Mouse (Mus musculus) right cerebral cortex, postnatal 14 days (tissue): ENCODE measurements around the gene Pgp.
A peak's percentile ranks its signal among the peaks of the same experiment; 100 is the strongest.
"Not testable (repeated sequence)": the region's sequence is repeated elsewhere in the genome, so short reads cannot be mapped to it uniquely, and the experiment has no call there.

Experiments used
- DNase-seq: peaks from one replicate; pipeline ENCODE4 v3.0.0; 2022

Gene Pgp

DNA sequence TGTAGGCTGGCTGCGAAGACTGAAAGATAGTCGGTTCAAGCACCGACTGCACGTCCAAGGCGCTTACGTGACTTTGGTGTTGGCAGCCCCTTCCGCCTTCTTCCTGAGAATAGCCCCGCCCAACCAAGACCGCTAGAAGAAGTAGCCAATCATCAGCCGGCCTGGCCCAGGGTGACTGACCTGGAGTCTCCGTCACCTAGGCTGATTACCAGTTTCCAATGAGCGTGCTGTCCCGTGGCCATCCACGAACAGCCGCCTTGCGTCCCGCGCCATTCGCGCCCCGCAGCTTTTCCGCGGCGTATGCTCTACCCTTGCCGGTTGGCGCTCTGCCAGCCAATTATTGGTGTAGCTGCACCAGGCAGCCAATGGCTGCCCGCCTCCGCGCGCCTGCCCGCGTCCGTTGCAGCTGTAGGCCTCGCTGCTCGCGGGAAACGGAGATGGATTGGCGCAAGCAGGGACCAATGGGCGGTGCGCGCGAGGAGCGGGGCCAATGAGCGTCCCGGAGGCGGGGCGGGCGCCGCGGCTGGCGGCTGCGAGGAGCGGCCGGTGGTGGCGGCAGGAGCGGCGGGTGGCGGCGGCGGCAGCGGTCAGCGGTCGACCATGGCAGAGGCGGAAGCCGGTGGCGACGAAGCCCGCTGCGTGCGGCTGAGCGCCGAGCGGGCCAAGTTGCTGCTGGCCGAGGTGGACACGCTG is at the start of gene Pgp, which contains the start of gene E4f1:
Gene Pgp (plus strand): TSS at position 483 of the 693 bp plus-strand sequence.
Gene E4f1 (minus strand): TSS at position 404 of the 693 bp plus-strand sequence.
- DNase-seq = peak; percentile 100

DNA sequence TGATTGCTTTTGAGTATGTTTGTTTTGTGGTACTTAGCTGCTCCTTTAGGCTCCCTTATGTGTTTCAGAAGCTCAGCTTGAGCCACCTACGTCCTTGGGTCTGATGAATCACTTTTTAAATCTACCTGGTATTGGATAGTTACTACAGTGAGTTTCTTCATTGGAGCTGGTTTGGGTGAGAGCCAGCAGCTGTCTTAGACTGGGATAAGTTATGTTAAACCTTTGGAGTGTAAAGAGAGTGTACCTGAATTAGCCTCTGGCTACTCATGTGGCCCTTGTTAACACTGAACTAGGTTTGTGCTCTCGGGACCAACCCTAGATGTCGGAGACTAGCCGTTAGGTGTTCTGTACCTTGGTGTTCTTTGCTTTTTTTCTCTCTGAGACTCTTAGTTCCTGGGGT is 47.1 kb upstream of the Pgp start:
- DNase-seq = no peak

DNA sequence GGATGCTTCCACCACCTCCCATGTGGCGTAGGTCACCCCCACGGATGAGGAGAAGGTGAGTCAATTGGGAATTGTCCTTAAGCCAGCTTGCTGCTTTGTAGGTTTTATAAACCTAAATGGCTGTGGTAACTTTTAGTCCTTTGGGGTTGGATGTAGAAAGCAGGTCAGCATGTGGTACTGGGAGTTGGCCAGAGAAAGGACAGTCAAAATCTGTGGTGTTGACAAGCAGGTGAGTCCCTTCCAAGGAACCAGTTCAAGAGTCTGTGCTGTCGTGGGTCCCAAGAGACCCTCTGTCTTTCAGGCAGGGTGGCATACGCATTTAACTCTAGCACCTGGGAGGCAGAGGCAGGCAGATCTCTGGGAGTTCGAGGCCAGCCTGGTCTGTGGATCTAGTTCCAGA is 45.7 kb upstream of the Pgp start:
- no peak for DNase-seq

DNA sequence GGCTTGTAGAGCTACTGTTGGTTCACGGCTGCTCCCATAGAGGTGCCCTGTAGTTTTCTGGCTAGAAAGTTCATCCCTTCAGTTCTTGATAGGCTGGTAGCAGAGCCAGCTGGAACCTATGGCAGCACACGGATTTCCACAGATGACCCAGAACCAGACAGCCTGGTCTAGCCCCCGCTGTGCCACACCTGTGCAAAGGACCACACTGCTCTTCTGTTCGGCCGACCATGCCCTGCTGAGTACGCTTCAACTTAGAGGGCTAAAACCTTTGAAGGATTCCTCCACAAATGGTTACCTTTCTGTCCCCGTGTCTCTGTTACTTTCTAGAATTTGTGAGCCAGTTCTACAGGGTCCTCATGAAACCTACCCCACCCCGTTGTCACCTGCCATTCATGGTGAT is 44.9 kb upstream of the Pgp start:
- DNase-seq = not testable (repeated sequence)

DNA sequence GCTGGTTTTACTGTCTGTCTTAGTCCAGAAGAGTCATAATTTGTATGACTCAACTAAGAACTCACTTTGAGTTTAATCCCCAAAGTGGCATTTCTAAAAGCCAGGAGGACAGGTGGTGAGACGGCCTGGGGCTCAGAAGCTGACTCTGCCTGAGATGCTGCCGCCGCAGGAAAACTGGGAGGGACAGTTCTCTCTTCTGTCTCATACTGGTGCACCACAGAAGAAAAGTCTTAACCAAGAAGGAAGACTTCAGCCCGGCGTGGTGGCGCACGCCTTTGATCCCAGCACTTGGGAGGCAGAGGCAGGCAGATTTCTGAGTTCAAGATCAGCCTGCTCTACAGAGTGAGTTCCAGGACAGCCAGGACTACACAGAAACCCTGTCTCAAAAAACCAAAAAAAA is 44.3 kb upstream of the Pgp start:
- DNase-seq = no peak

DNA sequence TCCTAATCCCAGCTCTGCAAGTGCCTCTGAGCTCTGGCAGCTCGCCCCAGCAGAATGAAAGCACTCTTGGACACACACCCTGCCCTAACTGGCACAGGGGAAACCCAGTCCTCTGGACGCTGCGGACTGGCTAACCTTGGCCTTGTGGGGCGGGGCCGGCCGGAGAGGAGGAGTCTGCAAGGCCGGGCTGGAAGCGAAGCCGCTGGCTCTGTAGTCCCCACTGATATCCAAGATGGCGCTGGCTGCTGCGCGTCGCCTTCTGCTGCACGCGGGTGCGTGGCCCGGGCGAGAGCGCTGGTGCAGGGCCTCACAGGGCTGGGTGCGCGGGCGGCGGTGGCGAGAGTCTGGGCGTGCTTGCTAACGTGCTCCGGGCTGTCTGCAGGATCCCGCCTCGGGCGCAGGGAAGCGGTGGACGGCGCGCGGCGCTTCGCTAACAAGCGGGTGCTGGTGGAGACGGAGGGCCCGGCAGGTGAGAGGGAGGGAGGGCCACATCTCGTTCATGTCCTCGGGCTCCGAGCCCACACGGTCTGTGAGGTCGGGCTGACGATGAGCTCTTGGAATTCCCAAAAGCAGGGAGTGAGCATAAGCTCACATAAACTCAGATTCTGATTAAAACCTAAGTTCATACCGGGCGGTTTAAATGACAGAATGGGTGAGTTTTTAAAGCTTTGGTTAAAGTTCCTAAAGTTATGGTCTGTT is 43.6 kb upstream of the Pgp start, which contains the start of gene Eci1:
Gene Eci1 (plus strand): TSS at position 171 of the 699 bp plus-strand sequence.
- DNase-seq = peak; percentile 84

DNA sequence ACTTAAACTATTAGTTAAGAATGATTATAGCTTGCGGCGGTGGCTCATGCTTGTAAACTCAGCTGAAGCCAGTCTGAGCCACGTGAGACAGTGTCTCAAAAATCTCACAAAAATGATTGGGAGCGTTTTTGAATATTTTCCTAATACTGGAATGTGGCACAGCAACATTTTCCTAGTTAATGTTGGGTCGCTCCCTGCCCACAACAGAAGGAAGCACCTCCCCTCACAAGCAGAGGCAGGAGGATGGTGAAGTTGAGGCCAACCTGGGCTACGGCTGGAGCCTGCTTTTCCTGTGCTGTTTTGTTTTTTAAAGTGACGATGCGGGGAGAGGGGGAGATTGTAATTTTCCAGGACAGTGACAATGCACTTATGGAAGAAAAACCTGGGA is 43.0 kb upstream of the Pgp start:
- no peak for DNase-seq

DNA sequence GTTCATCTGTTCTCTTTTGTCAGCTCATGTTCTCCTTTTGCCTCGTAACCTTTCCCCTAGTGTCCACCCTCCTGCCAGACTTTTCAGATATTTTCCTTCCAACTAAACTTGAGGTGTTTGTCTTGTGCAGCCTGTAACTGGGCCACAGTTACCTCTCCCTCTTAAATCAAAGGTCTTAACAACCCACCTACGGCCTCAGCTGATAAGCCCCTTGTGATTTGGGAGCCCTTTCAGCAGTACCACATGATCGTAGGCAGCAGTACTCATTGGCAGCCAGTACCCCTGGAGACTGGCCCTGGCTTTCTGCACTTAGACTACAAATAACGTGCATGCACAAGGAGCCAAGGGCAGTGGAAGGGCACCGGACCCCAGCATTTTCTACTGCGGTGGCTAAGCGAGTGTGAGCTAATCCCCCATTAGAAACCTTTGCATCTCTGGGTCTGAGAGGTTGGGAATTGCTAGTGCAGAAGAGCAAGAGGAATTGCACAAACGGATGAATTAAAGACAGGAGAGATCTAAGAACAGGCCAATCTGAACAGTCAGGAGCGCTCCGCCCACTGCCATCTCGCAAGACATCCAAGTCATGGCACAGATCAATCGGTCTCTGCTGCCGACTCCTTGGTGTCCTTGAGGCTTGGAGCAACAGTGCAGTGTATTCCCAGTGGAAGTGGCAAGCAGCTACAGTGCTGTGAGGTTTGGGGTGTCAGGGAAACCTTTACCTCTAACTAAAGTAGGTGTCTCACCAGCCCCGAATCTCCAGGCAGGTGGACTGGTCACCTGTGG is 40.8 kb upstream of the Pgp start:
- DNase-seq = no peak

DNA sequence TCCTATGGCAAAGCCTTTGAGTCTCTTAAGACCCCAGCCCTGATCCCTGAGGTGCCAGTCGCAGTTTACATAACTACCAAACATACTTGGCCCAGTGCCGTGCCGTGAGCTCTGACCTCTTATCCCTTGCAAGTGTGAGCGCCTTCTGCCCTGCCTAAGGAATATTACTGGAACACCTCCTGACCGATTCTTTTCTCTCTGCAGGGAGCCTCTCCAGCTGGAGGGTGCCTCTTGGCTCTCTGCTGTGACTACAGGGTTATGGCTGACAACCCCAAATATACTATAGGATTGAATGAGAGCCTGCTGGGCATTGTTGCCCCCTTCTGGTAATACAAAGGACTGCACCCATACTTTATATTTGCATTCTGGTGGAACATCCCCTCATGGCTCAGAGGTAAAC is 33.2 kb upstream of the Pgp start:
- DNase-seq = no peak

DNA sequence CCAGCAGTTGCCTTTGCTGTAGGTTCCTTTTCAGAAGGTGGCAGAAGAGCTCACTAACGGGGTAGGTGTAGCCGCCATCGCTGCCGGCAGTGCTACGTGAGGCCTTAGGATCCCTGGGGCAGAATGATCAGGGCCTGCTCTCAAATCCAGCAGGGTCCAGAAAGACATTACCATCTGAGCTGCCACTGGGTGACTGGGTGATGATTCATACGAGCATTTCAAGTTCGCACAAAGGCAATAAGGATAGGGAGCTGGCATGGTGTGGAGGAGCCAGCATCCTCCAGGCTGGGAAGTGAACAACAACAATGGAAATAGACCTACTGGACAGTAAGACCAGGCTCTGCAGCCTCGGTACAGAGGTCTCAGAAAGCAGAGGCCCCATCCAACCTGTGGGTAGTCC is 29.8 kb upstream of the Pgp start:
- no peak for DNase-seq

DNA sequence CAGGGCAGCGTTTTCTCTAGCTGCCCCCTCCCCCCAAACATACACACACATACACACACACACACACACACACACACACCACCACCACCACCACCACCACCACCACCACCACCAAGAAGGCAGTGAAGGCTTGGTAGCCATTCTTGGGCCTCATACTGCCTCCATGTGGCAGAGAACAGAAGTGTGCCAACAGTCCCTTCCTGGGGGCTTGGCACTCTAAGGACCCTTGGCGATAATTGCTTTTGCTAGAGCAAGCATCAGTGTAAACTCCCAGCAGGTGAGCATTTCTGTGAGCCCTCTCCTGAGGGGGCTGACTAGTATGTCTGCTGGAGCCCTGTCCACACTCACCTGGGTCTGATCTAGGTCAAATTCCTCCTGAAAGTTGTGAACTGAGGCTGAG is 29.0 kb upstream of the Pgp start:
- DNase-seq = no peak

DNA sequence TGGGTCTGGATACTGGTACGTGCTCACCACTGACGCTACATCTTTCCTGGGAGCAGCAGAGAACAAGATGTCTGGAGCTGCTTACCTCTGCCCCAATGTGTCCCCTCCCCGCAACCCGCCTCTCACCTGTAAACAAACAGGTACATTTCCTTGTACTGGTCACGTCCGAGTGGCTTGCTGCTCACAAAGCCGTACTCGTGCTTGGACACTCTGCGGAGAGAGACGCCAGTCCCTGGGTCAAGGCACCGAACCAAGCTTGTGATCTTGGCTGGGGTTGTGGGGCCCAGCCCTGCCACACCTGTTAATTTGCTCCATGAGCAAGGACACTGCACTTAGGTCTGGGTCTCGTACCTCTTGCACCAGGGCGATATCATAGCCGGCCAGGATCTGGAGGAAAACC is 28.1 kb upstream of the Pgp start:
- no peak for DNase-seq

DNA sequence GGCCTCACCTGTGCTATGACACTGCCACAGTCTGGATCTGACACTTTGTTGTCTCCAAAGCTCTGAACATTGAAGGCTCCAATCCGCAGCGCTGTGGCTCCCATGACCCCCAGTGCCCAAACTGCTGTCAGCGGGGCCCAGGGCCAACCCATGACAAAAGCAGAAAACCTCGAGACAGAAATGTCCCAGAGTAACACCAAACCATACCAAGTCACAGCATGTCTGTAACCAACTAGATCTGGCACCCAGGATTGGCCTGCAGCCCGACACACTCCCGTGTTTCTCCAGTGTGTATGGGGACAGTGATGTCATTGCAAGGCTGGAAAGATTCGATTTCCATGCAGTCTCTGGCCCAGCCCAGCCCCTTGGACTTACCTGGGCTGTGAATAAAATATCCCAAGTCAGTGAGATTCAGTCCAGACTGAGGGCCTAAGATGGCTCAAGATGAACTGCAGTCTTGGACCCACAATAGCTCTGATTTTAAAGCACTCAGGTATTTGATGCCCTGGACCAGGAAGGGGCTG is 27.5 kb upstream of the Pgp start, which contains the start of gene Dnase1l2:
Gene Dnase1l2 (minus strand): TSS at position 474 of the 524 bp plus-strand sequence.
- no peak for DNase-seq

DNA sequence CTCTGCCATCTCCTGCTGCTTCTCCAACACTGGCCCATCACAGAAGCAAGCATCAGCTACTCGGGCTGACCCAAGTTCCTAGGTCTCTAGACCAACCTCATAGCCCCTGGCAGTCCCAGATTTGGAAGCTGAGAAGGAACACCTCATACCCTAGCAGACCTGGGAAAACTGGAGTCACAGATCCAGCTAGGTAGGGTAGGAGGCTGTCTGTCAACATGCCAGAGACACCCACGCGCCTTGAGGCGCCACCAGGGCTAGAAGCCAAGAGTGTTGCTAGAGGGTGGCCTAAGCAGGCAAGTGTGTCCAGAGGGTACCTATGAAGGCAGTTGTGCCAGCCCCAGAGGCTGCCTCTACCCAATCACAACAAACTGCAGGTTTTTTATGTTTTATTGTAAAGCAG is 26.8 kb upstream of the Pgp start:
- DNase-seq = no peak

DNA sequence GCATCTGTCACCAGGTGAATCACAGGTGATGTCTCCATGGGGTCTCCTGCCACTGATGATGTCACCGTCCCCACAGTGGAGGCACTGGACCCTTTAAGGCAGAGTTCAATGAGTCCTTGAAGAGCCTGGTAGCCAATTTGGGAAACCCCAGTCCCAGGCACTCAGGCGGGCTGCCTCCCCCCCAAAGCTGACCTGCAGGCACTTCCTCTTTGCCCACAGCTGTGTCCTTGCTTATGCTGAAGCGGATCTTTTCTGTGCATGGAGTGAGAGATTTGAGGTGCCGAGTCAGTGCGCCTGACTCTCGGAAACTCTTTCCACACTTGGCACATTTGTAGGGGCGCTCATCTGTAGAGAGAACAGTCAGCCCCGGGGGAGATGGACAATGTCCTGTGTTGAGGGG is 23.6 kb upstream of the Pgp start:
- DNase-seq = no peak

DNA sequence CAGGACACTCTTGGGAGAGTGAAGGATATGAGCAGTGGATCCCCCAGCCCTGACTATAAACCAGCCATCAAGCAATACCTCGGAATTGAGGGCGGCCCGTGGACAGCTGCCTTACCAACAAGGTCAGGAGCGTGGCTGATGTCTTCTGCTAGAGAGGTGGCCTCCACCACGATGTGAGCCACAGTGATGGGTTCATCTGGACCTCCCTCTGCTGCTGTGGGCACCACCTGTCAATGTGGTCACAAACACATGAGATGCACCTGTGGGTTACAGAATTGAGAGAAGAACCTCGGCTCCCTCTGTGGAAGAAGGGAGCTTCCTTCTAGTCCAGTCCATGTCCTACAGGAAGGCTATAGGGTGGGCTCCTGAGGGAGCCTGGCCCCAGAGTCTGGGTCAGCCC is 20.7 kb upstream of the Pgp start:
- no peak for DNase-seq

DNA sequence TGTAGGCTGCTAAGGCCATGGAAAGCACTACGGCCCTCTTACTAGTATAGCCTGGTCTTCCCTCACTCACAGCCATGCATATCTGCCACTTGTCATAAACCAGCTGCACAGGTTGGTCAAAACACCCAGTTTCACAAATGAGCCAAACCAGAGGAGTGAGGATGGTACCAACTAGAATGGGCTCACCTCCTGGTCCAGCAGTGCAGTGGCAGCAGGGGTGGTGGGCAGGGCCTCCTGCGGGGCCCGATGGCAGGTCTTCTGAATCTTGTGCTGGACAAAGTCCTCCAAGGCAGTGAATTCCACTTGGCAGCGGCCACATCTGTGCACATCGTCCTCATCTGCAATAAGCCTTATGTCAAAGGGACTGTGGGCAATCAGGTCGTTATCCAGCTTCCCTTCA is 19.0 kb upstream of the Pgp start:
- DNase-seq = no peak

DNA sequence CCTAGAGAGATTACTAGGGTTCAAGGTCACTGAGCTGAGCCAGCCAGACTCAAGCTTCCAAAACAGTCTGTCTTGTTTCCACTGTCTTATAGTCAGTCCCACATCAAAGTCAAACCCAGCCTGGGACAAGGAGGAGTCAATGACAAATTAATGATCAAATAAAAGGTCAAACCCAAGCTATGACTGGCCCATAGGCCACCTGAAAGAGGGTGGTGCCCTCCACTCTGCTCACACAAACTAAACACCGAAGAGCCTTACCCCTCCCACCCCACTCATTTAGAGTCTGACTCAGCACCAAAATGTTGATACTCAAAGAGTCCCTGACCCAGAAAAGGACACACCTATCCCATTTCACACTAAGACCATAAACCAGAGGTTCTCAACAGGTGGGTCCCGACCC is 16.8 kb upstream of the Pgp start:
- DNase-seq = no peak

DNA sequence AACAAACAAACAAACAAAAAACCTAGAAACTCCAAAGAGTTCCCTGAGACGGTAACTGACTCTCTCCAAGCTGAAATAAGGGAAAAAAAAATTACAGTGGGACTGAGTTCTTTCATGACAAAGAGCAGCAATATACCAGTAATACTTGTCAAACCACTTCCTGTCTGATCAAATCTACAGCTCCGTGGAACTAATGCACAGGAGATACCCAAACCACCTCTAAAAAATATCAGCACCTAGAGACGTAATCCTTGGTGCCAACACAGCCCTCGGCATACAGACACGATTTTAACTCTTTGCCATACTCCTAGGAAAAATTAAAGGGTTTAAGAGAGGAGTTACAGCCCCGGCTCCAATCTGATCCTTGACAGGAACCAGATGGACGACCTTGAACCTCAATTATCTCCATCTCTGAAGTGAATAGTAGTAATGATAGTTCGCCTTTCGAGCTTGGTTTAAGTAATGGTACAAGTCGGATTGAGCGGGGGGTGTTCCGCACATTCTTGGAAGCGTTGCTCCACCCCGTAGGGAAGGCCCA is 15.9 kb upstream of the Pgp start:
- no peak for DNase-seq

DNA sequence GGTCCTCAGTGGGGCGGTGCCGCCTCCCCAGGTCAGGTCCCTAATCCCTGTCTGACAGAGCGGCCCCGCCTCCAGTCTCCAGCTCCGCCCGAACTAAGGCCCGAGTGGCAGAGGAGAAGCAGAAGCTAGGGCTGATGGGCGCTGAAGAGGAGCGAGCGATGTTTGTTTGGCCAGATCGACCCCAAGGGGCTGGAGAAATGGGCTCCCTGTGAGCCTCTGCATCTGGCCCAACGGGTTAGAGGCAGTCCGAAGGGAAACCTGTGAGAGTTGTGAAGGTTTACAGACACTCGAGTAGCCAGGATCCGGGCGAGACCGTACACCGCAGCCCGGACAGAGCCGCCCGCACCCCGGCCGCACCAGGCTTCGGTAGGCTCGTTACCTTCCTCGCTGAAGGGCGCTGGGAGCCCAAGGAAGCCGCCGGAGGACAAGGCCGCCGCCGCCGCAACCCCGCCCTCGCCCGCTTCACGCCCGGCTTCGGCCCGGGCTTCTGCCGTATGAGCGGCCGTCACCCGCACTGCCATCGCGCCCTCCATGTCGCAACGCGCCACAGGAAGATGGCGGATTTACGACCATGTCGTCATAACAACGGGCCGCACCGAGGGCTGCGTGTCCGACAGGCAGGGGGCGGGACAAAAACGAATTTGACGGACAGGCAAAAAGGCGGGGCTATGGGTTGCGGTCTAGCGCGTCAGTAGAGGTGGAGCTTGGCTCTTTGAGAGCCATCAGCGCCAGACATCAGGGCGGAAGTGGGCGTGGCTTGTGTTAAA is 15.3 kb upstream of the Pgp start:
- peak; percentile 97 for DNase-seq

DNA sequence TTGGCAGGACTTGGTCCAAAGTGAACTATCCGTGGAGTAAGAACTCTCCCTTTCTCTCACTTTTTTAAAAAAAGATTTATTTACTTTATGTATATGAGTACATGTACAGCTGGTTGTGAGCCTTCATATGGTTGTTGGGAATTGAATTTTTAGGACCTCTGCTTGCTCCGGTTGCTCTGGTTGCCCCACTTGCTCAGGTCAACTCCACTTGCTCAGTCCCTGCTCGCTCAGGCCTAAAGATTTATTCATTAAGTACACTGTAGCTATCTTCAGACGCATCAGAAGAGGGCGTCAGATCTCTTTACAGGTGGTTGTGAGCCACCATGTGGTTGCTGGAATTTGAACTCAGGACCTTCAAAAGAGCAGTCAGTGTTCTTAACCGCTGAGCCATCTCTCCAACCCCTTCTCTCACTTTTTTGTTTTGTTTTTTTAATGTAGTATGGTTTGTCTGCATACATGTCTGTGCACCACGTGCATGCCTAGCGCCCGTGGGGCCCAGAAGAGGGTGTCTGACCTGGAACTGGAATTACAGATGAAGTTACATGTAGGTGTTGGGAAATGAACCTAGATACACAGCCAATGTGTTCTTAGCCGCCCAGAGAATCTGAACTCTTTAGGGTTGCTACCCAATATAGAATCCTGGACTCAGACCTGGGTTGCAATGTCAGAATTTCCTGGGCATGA is 14.5 kb upstream of the Pgp start:
- DNase-seq = not testable (repeated sequence)

DNA sequence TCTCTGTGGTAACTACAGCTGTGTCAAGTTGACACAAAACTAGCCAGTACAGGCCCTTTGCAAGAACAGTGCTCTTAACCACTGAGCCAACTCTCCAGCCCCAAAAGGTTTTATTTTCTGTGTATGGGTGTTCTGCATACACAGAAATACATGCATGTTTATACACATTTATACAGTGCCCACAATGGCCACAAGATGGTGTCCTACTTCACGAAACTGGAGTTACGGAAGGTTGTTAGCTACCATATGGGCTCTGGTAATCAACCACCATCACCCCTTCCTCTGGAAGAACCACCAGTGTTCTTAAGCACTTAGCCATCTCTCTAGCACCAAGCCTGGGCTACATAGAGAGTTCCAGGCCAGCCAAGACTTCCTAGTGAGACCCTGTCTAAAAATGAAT is 8.6 kb upstream of the Pgp start:
- DNase-seq = no peak
